Mouse (Mus musculus) liver, embryonic 14.5 days (tissue): ENCODE data around the gene Slc22a16.

Experiments used
- CTCF ChIP-seq: IDR thresholded peaks from 2 replicates; pipeline ENCODE4 v1.5.1; 2016; ENCODE audit warnings: antibody characterized with exemption, low read depth, control low read depth
- EP300 ChIP-seq: IDR thresholded peaks from 2 replicates; pipeline ENCODE4 v1.6.1; 2016; ENCODE audit warnings: antibody characterized with exemption, low read depth

DNA sequence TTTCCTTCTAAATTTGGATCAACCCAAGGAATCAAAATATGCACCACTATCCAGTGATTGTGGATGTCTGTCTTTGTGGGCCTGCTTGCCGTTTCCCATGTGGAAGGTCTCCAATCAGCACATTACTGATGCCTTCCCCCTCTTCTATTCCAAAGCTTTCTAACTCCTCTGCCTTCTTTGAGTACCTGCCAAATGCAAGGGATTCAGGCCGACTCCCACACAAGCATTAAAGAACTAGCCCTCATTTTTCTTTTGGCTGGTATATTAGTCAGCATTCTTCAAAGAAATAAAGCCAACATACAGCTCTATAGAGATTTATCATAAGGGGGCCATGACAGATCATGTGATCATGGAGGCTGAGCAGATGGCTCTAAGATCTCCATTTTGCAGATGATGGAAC is 81.5 kb downstream of the Slc22a16 start:
- TF ChIP-seq EP300 (no peak), CTCF (no peak)
